Mouse (Mus musculus) hindbrain, embryonic 11.5 days (tissue): ENCODE measurements at regions not wholly inside any gene's neighbourhood (a gene's known extent, or its start where the extent isn't known, plus 50 kb on each side); places are given as distances from the start of the nearest gene placed in this dataset.

Source experiments
- ATAC-seq: fragments of 200-750 bp; cut with Nextera tagmentation; 2 replicates; pipeline ENCODE4 v1.8.0; 2017; ENCODE audit warnings: mild to moderate bottlenecking, moderate TSS enrichment, moderate library complexity; ENCODE audit not compliant: low FRiP score
- DNase-seq: peaks from one replicate; pipeline ENCODE4 v3.0.0-alpha.2; 2015; ENCODE audit warnings: low spot score
- H3K27ac ChIP-seq: fragments of 300-500 bp; sonication (generic); 2 replicates; pipeline ENCODE4 v1.5.1; 2014; ENCODE audit warnings: mild to moderate bottlenecking, low read depth, low read length
- H3K27me3 ChIP-seq: fragments of 300-500 bp; sonication (generic); 2 replicates; pipeline ENCODE4 v1.6.1; 2014; ENCODE audit warnings: mild to moderate bottlenecking, low read length, moderate library complexity, mixed read lengths; ENCODE audit not compliant: control insufficient read depth, insufficient read depth
- H3K36me3 ChIP-seq: fragments of 300-500 bp; sonication (generic); 2 replicates; pipeline ENCODE4 v1.6.1; 2014; ENCODE audit warnings: mild to moderate bottlenecking, low read length, moderate library complexity, mixed read lengths; ENCODE audit not compliant: control insufficient read depth, insufficient read depth
- H3K4me1 ChIP-seq: fragments of 300-500 bp; sonication (generic); replicated peaks from 2 replicates; pipeline ENCODE4 v1.6.1; 2014; ENCODE audit warnings: low read length, mixed read lengths; ENCODE audit not compliant: control insufficient read depth, insufficient read depth
- H3K4me2 ChIP-seq: fragments of 300-500 bp; sonication (generic); replicated peaks from 2 replicates; pipeline ENCODE4 v1.6.1; 2014; ENCODE audit warnings: mild to moderate bottlenecking, low read depth, low read length
- H3K4me3 ChIP-seq: fragments of 300-500 bp; sonication (generic); 2 replicates; pipeline ENCODE4 v1.5.1; 2014; ENCODE audit warnings: low read depth, low read length
- H3K9ac ChIP-seq: fragments of 300-500 bp; sonication (generic); 2 replicates; pipeline ENCODE4 v1.6.1; 2014; ENCODE audit warnings: low read depth, low read length
- H3K9me3 ChIP-seq: fragments of 300-500 bp; sonication (generic); 2 replicates; pipeline ENCODE4 v1.6.1; 2016; ENCODE audit warnings: low read length; ENCODE audit not compliant: control insufficient read depth
- WGBS: fragments of 180-500 bp; shearing (Covaris S2); extraction: QIAGEN DNeasy Blood & Tissue Kit; methylation state at CpG from one replicate; pipeline ENCODE4 v1.1.7; 2014; 5-methylcytosine and 5-hydroxymethylcytosine counted together

DNA sequence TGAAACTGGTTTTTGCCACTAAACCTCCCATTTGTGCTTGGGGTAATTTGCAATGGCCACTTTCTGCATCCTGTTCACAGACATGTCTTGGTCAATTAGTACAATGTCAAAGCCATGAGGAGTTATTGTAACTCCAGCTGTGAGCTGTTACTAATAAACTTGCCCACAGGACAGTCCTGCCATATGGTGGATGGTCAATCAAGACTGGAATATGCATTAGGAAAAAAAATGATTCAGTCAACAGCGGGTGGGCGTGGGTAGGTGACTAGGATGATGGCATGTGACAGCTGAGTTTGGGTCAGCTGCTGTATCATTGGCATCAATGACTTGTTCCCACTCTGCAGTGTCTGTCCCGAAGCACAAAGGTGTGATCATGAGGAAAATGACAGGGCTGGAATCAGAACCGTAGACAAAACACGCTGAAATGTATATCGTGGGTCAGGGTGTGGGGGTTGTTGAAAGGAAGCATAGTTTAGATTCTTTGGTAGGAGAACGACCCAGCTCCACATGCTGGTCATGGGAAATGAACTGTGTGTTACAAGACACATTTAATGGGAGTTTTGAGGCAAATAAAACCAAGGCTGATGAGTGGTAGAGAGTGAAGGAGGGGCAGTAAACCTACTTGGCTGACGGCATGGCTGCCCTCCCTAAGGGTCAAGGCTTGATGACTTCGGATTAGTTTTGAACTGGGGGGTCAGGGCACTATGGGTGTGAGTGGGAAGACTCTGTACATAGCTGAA, 363.2 kb upstream of the Npvf start:
- Histone ChIP-seq H3K4me1 (0 out of 2 replicates have a peak, but pooled peaks cover 2% of the 10 kb centered on the region), H3K4me2 (no peak overlapping the region), H3K9me3 (no peaks in the 10 kb centered on the region), H3K9ac (no peak overlapping the region), H3K36me3 (no peaks in the 10 kb centered on the region), H3K27ac (no peak overlapping the region), H3K27me3 (no peaks in the 10 kb centered on the region), H3K4me3 (no peak overlapping the region)
- WGBS = 73% methylated on average over 9 of the region's 9 CpGs
- no peak for DNase-seq
- ATAC-seq = no peak

DNA sequence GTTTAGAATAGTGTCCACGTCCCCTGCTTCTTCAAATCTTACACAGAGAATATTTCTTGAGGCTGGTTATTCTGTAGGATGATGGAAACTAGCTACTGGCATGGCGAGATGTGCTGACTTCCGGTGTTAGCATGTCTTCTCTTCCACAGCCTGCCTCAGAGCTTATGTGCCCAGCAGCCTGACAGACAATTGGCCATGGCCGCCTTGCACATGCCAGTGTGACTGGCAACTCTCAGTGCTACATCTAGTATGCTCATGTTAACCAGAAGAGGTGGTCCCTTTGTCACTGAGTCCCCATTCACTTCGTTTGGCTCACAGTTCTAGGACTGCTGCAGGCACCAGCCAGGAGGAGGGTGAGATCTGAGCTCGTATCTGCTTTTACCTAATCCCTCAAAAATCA, 367.0 kb upstream of the Npvf start:
- no peak overlapping the region for H3K27ac ChIP-seq
- 0 out of 2 replicates have a peak, but pooled peaks cover 2% of the 10 kb centered on the region for H3K4me1 ChIP-seq
- H3K9me3 ChIP-seq = no peaks in the 10 kb centered on the region
- ATAC-seq (no peak), DNase-seq (no peak)
- no peak overlapping the region for H3K4me2 ChIP-seq
- H3K4me3 ChIP-seq = no peak overlapping the region
- 83% methylated on average over 6 of the region's 6 CpGs for WGBS
- H3K36me3 ChIP-seq = no peaks in the 10 kb centered on the region
- H3K9ac ChIP-seq = no peak overlapping the region
- H3K27me3 ChIP-seq = no peaks in the 10 kb centered on the region

DNA sequence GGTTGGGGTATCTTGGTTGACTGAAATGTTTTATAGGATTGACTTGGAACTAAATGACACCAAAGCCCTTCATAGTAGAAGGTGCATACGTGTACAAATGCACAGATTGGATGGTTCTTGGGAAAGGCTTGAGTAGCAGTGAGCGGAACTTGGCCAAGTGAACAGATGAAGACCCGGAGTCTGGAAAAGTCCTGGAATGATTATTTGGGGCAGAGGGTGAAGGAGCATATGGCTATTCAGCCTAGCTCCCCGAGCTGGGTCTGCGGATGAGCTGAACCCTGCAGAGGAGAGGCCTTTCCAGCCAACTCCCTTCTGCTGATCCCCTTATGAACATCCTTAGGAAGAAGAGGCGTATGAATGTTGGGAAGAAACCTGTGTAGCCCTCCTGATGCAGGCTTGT, 369.1 kb upstream of the Npvf start:
- H3K27ac ChIP-seq = no peak overlapping the region
- ATAC-seq = no peak

DNA sequence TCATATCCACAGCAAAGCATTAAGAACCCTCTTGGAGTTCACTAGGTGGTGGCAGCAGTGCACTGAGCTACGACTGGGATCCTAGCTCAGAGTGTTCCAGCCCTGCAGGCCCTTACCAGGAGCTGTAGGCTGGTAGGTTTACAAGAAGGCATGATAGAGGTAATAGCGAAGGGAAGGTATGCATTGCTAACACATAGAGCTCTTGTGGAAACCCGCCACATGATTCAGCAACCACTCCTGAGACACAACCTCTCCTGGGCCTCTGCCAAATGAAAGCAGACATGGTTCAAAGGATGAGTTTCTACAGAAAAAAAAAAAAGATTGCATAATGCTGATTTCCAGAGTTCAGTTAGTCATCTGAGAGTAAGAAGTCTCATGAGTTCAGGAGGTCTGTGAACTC, 370.5 kb upstream of the Npvf start:
- Histone ChIP-seq H3K4me2 (no peak overlapping the region), H3K36me3 (no peaks in the 10 kb centered on the region), H3K9me3 (no peaks in the 10 kb centered on the region), H3K27me3 (no peaks in the 10 kb centered on the region), H3K4me1 (no peaks in the 10 kb centered on the region), H3K4me3 (no peak overlapping the region), H3K9ac (no peak overlapping the region), H3K27ac (no peak overlapping the region)
- DNase-seq = no peak
- ATAC-seq = no peak
- WGBS = 88% methylated on average over 3 of the region's 3 CpGs

More for the DNA sequence above, 369.1 kb upstream of the Npvf start:
- 92% methylated on average over 6 of the region's 6 CpGs for WGBS
- no peak overlapping the region for H3K4me2 ChIP-seq
- H3K4me1 ChIP-seq = no peaks in the 10 kb centered on the region
- H3K4me3 ChIP-seq = no peak overlapping the region
- no peaks in the 10 kb centered on the region for H3K9me3 ChIP-seq
- H3K36me3 ChIP-seq = no peaks in the 10 kb centered on the region
- H3K27me3 ChIP-seq = no peaks in the 10 kb centered on the region
- H3K9ac ChIP-seq = no peak overlapping the region
- no peak for DNase-seq

DNA sequence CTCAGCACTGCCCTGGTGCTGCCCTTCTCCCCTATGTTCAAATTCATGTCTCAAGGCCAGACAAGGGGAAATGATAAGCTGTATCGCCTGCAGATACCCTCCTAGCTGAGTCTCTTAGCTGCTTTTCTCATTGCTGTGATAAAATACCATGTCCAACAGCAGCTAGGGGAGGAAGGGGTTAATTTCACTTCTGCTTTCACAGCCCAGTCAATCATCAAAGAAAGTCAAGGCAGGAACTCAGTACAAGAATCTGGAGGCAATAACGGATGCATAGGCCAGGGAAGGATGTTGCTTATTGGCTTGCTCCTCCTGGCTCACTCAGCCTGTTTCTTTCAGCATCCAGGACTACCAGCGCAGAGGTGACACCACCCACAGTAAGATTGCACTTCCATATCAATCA, 371.2 kb upstream of the Npvf start:
- no peak overlapping the region for H3K4me2 ChIP-seq
- no peaks in the 10 kb centered on the region for H3K36me3 ChIP-seq
- no peak overlapping the region for H3K4me3 ChIP-seq
- H3K27me3 ChIP-seq = no peaks in the 10 kb centered on the region
- ATAC-seq (no peak), DNase-seq (no peak)
- no peak overlapping the region for H3K9ac ChIP-seq
- H3K9me3 ChIP-seq = no peaks in the 10 kb centered on the region
- no peak overlapping the region for H3K27ac ChIP-seq
- WGBS = 69% methylated on average over 3 of the region's 3 CpGs
- no peaks in the 10 kb centered on the region for H3K4me1 ChIP-seq

DNA sequence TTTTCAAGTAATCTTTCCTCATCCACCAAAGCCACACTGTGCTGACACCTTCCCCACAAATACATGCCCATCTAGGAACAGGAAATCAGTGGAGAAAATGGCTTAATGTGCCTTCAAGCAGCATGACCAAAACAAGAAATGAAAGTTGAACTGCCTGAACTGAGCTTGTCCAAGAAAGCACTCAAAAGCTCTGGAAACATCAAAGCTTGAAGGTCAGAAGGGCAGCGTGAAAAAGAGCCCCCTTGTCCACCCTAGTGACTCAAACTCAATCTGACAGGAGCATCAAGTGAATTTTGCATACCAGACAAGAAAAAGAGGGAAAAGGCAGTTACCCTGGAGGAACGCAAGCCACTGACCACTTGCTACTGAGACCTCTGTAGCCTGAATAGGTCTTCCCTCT, 373.1 kb upstream of the Npvf start:
- no peak for DNase-seq
- no peak overlapping the region for H3K4me2 ChIP-seq
- H3K27me3 ChIP-seq = no peaks in the 10 kb centered on the region
- no peak overlapping the region for H3K9ac ChIP-seq
- H3K4me3 ChIP-seq = no peak overlapping the region
- no peaks in the 10 kb centered on the region for H3K4me1 ChIP-seq
- H3K27ac ChIP-seq = no peak overlapping the region
- no peak for ATAC-seq
- no peaks in the 10 kb centered on the region for H3K9me3 ChIP-seq
- 44% methylated on average over 2 of the region's 2 CpGs for WGBS
- H3K36me3 ChIP-seq = no peaks in the 10 kb centered on the region

DNA sequence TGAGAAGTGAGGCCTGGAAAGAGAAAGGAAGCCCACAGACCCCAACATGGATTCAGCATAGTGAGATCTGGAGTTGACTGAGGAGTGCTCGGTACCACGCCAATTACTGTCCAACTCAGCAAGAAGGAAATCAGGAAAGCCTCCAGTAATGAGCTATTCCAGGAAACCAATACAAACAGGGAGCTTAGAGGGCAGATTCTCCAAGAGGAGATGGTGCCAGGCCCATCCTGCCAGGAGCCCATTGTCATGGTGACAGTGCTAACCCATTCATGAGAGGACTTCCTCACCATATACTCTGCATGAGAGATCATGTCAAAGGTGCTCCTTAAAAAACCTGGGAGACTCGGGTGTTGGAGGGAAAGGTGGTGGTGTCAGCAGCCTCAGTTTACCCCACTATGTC, 375.3 kb upstream of the Npvf start:
- 95% methylated on average over 3 of the region's 3 CpGs for WGBS
- no peak overlapping the region for H3K9ac ChIP-seq
- no peaks in the 10 kb centered on the region for H3K9me3 ChIP-seq
- H3K36me3 ChIP-seq = no peaks in the 10 kb centered on the region
- no peaks in the 10 kb centered on the region for H3K27me3 ChIP-seq
- H3K27ac ChIP-seq = no peak overlapping the region
- H3K4me1 ChIP-seq = no peaks in the 10 kb centered on the region
- no peak for DNase-seq
- H3K4me2 ChIP-seq = no peak overlapping the region
- no peak overlapping the region for H3K4me3 ChIP-seq
- ATAC-seq = no peak

DNA sequence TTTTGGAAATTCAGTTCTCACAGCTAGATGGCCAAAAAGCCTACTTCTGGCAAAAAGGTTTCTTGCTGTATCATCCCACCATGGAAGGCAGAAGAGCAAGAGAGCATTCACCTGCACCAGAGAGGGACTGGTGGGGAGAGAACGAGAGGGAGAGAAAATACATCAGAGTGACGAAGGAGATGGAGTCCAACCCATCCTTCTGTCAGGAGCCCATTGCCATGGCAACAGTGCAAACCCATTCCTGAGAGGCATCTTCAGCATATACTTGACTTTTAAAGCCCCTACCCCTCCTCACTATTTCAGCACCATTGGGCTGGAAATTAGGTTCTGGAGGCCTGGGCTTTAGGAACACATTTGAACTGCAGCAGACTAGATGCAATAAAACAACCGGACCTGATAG, 375.7 kb upstream of the Npvf start:
- Histone ChIP-seq H3K27me3 (no peaks in the 10 kb centered on the region), H3K36me3 (no peaks in the 10 kb centered on the region), H3K4me1 (no peaks in the 10 kb centered on the region), H3K9ac (no peak overlapping the region), H3K4me2 (no peak overlapping the region), H3K9me3 (no peaks in the 10 kb centered on the region), H3K27ac (no peak overlapping the region), H3K4me3 (no peak overlapping the region)
- ATAC-seq (no peak), DNase-seq (no peak)
- WGBS = 82% methylated on average over 3 of the region's 3 CpGs

DNA sequence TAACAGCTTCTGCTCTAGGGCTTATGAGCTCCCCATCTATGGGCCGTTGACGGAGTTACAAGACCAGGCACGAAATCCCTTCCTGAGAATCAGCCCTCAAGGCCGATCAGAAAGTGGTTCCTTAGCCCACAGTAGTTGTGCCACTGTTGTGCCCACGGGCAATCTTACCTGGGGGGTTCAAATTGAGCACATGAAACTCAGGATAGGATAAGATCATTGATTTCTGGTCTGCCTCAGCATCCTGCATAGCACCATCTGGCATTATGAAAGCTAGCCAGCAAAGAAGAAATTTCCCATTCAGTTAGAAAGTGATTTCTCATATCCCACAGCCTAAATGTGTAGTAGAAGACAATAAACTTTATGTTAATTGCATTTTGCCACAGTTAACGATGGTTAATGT, 379.6 kb upstream of the Npvf start:
- Histone ChIP-seq H3K4me2 (no peak overlapping the region), H3K9me3 (no peaks in the 10 kb centered on the region), H3K4me3 (no peak overlapping the region), H3K27ac (no peak overlapping the region), H3K27me3 (no peaks in the 10 kb centered on the region), H3K4me1 (no peaks in the 10 kb centered on the region), H3K36me3 (no peaks in the 10 kb centered on the region), H3K9ac (no peak overlapping the region)
- 91% methylated on average over 6 of the region's 6 CpGs for WGBS
- no peak for DNase-seq
- no peak for ATAC-seq
